Mouse (Mus musculus) layer of hippocampus, postnatal 10 days (tissue): ENCODE data around the gene Rad51d. TPM values are rescaled to one million over a fixed set of nuclear protein-coding genes. Genes with fewer than 3 reads are reported as not detected.
A peak's percentile ranks its signal among the peaks of the same experiment; 100 is the strongest.

ENCODE experiments used
- DNase-seq, 2 experiments: peaks; one replicate each; pipeline ENCODE4 v3.0.0; 2021; ENCODE audit warnings: low spot score in 2 of 2
- total RNA-seq, 2 experiments: library from RNA; stranded (reverse); gene quantifications; 2 replicates each; pipeline ENCODE4 v1.2.3; 2021

Rad51d gene
- total RNA-seq, 2 experiments from 2014 or later: 9.7 TPM

- DNase-seq: no peak
Observed at GRCm38 (mm10) chr11:82897478-82897877, 7.1 kb upstream of the Rad51d start.

GRCm38 (mm10) chr11:82891936-82892335 lies 1.5 kb upstream of the Rad51d start, which contains the start of gene Fndc8:
Gene Fndc8 (plus strand): TSS chr11:82892124.
- no peak for DNase-seq

GRCm38 (mm10) chr11:82889524-82890341 lies 681 bp downstream of the Rad51d start:
- peak in 1 of 2 experiments; percentile 19 for DNase-seq

GRCm38 (mm10) chr11:82888491-82888946 lies 1.9 kb downstream of the Rad51d start:
- peak; percentile 20 to 47 for DNase-seq

GRCm38 (mm10) chr11:82886559-82886958 lies 3.9 kb downstream of the Rad51d start:
- DNase-seq: no peak

- no peak for DNase-seq
Observed at GRCm38 (mm10) chr11:82883180-82883579, 7.2 kb downstream of the Rad51d start.

GRCm38 (mm10) chr11:82877726-82878344 lies 12.6 kb downstream of the Rad51d start:
- DNase-seq: no peak

GRCm38 (mm10) chr11:82875631-82876030 lies 14.8 kb downstream of the Rad51d start:
- no peak for DNase-seq

GRCm38 (mm10) chr11:82874924-82875323 lies 15.5 kb downstream of the Rad51d start:
- DNase-seq: no peak

GRCm38 (mm10) chr11:82871031-82871446 lies 19.4 kb downstream of the Rad51d start, which contains the start of gene Rffl:
Gene Rffl (minus strand): TSS chr11:82871210.
- DNase-seq: peak; percentile 96

GRCm38 (mm10) chr11:82870173-82871030 lies 20.0 kb downstream of the Rad51d start:
- peak; percentile 37 to 51 for DNase-seq

- DNase-seq: no peak
Observed at GRCm38 (mm10) chr11:82869506-82870172, 20.8 kb downstream of the Rad51d start.

- DNase-seq: no peak
Observed at GRCm38 (mm10) chr11:82867956-82868355, 22.5 kb downstream of the Rad51d start.

GRCm38 (mm10) chr11:82866850-82867564 lies 23.4 kb downstream of the Rad51d start:
- no peak for DNase-seq

GRCm38 (mm10) chr11:82865957-82866356 lies 24.5 kb downstream of the Rad51d start:
- DNase-seq: no peak

GRCm38 (mm10) chr11:82863488-82863931 lies 26.9 kb downstream of the Rad51d start:
- DNase-seq: no peak

- no peak for DNase-seq
Observed at GRCm38 (mm10) chr11:82863059-82863458, 27.4 kb downstream of the Rad51d start.

GRCm38 (mm10) chr11:82862638-82863037 lies 27.8 kb downstream of the Rad51d start:
- no peak for DNase-seq

GRCm38 (mm10) chr11:82861558-82861957 lies 28.9 kb downstream of the Rad51d start:
- no peak for DNase-seq

GRCm38 (mm10) chr11:82860759-82861158 lies 29.7 kb downstream of the Rad51d start:
- DNase-seq: no peak
